Mouse (Mus musculus) thymus, postnatal 25 days (tissue): ENCODE data around the gene Cyth4.

ENCODE experiments used
- DNase-seq: peaks from one replicate; pipeline ENCODE4 v3.0.0; 2022

The Cyth4 gene

GRCm38 (mm10) chr15:78587050-78587994, 9.5 kb upstream of the Cyth4 start:
- peak; percentile 86 for DNase-seq

GRCm38 (mm10) chr15:78588049-78588448, 8.8 kb upstream of the Cyth4 start:
- DNase-seq: no peak

GRCm38 (mm10) chr15:78588900-78589299, 7.9 kb upstream of the Cyth4 start:
- no peak for DNase-seq

- DNase-seq: no peak
These were observed 6.9 kb upstream of the Cyth4 start for GRCm38 (mm10) chr15:78589936-78590335.

GRCm38 (mm10) chr15:78590785-78591184, 6.1 kb upstream of the Cyth4 start:
- no peak for DNase-seq

GRCm38 (mm10) chr15:78591680-78592451, 5.0 kb upstream of the Cyth4 start:
- DNase-seq: no peak

GRCm38 (mm10) chr15:78592452-78592968, 4.3 kb upstream of the Cyth4 start:
- no peak for DNase-seq

GRCm38 (mm10) chr15:78593896-78594425, 2.9 kb upstream of the Cyth4 start:
- peak; percentile 56 for DNase-seq

GRCm38 (mm10) chr15:78594831-78595230, 2.0 kb upstream of the Cyth4 start:
- no peak for DNase-seq

GRCm38 (mm10) chr15:78595468-78595867, 1.4 kb upstream of the Cyth4 start:
- DNase-seq: no peak

- DNase-seq: no peak
These were observed 343 bp upstream of the Cyth4 start for GRCm38 (mm10) chr15:78596504-78596903.

- no peak for DNase-seq
These were observed 882 bp downstream of the Cyth4 start for GRCm38 (mm10) chr15:78597729-78598128.

GRCm38 (mm10) chr15:78599124-78599523, 2.3 kb downstream of the Cyth4 start:
- DNase-seq: no peak

- DNase-seq: no peak
These were observed 2.8 kb downstream of the Cyth4 start for GRCm38 (mm10) chr15:78599529-78600193.

GRCm38 (mm10) chr15:78601180-78601579, 4.3 kb downstream of the Cyth4 start:
- DNase-seq: no peak

GRCm38 (mm10) chr15:78604255-78604654, 7.4 kb downstream of the Cyth4 start:
- DNase-seq: peak; percentile 49

- DNase-seq: peak; percentile 77
These were observed 8.5 kb downstream of the Cyth4 start for GRCm38 (mm10) chr15:78605371-78605791.

GRCm38 (mm10) chr15:78606059-78606458, 9.2 kb downstream of the Cyth4 start:
- no peak for DNase-seq

- DNase-seq: peak; percentile 49
These were observed 10.6 kb downstream of the Cyth4 start for GRCm38 (mm10) chr15:78607463-78607862.

- DNase-seq: no peak
These were observed 14.0 kb downstream of the Cyth4 start for GRCm38 (mm10) chr15:78610705-78611462.

- peak; percentile 61 for DNase-seq
These were observed 17.7 kb downstream of the Cyth4 start for GRCm38 (mm10) chr15:78614536-78614935.

GRCm38 (mm10) chr15:78616973-78617372, 20.1 kb downstream of the Cyth4 start:
- DNase-seq: no peak
